In the genomic region with DNA sequence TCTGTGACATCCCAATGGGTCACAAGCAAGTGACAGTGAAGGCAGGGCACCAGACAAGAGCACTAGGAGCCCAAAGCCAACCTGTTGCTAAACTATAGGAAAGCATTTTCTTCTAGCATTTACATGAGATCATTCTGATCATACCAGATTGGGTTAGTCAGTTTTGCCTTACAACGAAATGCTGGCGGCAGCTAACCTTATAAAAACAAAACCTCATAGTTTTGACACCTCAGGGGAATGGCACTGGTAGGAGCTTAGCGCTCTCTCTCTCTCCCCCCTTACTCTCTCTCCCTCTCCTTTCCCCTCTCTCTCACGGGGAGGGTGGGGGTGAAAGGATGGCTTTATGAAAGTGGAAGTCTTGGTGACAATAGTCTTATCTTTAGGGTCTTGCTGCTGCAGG, we compare ENCODE assay signal across 27 mouse cellular contexts.
"Had no signal": no experiment of that assay in that cellular context is flagged by ENCODE, and none has a peak within 500 bp of the region (broad histone marks: within the 10 kb centered on the region; RNA-seq: fewer than 3 reads in every experiment).

No protein-coding gene starts in this region.

- H3K4me3 ChIP-seq: limb, embryonic 10.5 days; limb, embryonic 12.5 days; limb, embryonic 13.5 days; limb, embryonic 15.5 days; liver, embryonic 12.5 days; liver, embryonic 13.5 days; liver, embryonic 15.5 days; lung, embryonic 15.5 days; megakaryocyte, embryonic 14.5 days; midbrain, embryonic 10.5 days; midbrain, embryonic 12.5 days; midbrain, embryonic 13.5 days; midbrain, embryonic 15.5 days; myocyte; neural tube, embryonic 12.5 days; neural tube, embryonic 13.5 days had no signal

- H3K9me3 ChIP-seq: limb, embryonic 10.5 days; limb, embryonic 13.5 days; limb, embryonic 15.5 days; liver, embryonic 12.5 days; liver, embryonic 13.5 days; liver, embryonic 15.5 days; lung, embryonic 15.5 days; midbrain, embryonic 10.5 days; midbrain, embryonic 12.5 days; midbrain, embryonic 13.5 days; midbrain, embryonic 15.5 days; neural tube, embryonic 12.5 days; neural tube, embryonic 13.5 days had no signal

- DNase-seq: left cerebral cortex, postnatal 4 days; liver; liver, embryonic 13.5 days; liver, postnatal 0 days; lung, adult 18-20 months; lung, adult 2 months; lung, embryonic 14.5 days; lung, postnatal 14 days had no signal

- H3K27ac ChIP-seq: limb, embryonic 10.5 days; limb, embryonic 12.5 days; limb, embryonic 13.5 days; limb, embryonic 15.5 days; liver, embryonic 12.5 days; liver, embryonic 13.5 days; liver, embryonic 14.5 days; liver, embryonic 15.5 days; lung, embryonic 15.5 days; macrophage; midbrain, embryonic 10.5 days; midbrain, embryonic 12.5 days; midbrain, embryonic 13.5 days; midbrain, embryonic 15.5 days; neural tube, embryonic 12.5 days; neural tube, embryonic 13.5 days had no signal

- H3K36me3 ChIP-seq: limb, embryonic 10.5 days; limb, embryonic 12.5 days; limb, embryonic 13.5 days; liver, embryonic 12.5 days; liver, embryonic 13.5 days; liver, embryonic 15.5 days; lung, embryonic 15.5 days; midbrain, embryonic 10.5 days; midbrain, embryonic 12.5 days; midbrain, embryonic 13.5 days; midbrain, embryonic 15.5 days; neural tube, embryonic 12.5 days; neural tube, embryonic 13.5 days had no signal

- H3K27me3 ChIP-seq: limb, embryonic 15.5 days; liver, embryonic 12.5 days; liver, embryonic 13.5 days; liver, embryonic 15.5 days; lung, embryonic 15.5 days; megakaryocyte, embryonic 14.5 days; midbrain, embryonic 12.5 days; midbrain, embryonic 13.5 days; midbrain, embryonic 15.5 days; neural tube, embryonic 12.5 days; neural tube, embryonic 13.5 days had no signal

- H3K4me2 ChIP-seq: limb, embryonic 12.5 days; limb, embryonic 13.5 days; limb, embryonic 15.5 days; liver, embryonic 11.5 days; liver, embryonic 12.5 days; liver, embryonic 13.5 days; liver, embryonic 15.5 days; lung, embryonic 14.5 days; lung, embryonic 15.5 days; midbrain, embryonic 12.5 days; midbrain, embryonic 13.5 days; midbrain, embryonic 15.5 days; neural tube, embryonic 12.5 days; neural tube, embryonic 13.5 days had no signal

- H3K4me1 ChIP-seq: liver, embryonic 12.5 days; liver, embryonic 15.5 days; megakaryocyte, embryonic 14.5 days; midbrain, embryonic 12.5 days; midbrain, embryonic 15.5 days had no signal

- H3K9ac ChIP-seq: limb, embryonic 12.5 days; limb, embryonic 13.5 days; limb, embryonic 15.5 days; liver, embryonic 12.5 days; liver, embryonic 13.5 days; liver, embryonic 14.5 days; liver, embryonic 15.5 days; liver, postnatal 0 days; lung, embryonic 14.5 days; lung, embryonic 15.5 days; midbrain, embryonic 12.5 days; midbrain, embryonic 13.5 days; midbrain, embryonic 15.5 days; neural tube, embryonic 12.5 days; neural tube, embryonic 13.5 days had no signal

- ATAC-seq: liver, embryonic 12.5 days; liver, postnatal 0 days; midbrain, embryonic 13.5 days; midbrain, embryonic 15.5 days; midbrain, embryonic 16.5 days had no signal
